Mouse (Mus musculus): ENCODE measurements around the gene E2f6.

The E2f6 gene

GRCm38 (mm10) chr12:16875678-16876077, 64.9 kb downstream of the E2f6 start:
- peak in 1 of 2 experiments; percentile 25 for DNase-seq

GRCm38 (mm10) chr12:16876667-16877066, 65.9 kb downstream of the E2f6 start:
- DNase-seq: no peak

GRCm38 (mm10) chr12:16877141-16877540, 66.4 kb downstream of the E2f6 start:
- peak; percentile 31 to 53 for DNase-seq

GRCm38 (mm10) chr12:16877679-16878078, 66.9 kb downstream of the E2f6 start:
- DNase-seq: no peak

- DNase-seq: no peak
These were observed 68.6 kb downstream of the E2f6 start for GRCm38 (mm10) chr12:16879369-16879768.

- no peak for DNase-seq
These were observed 69.3 kb downstream of the E2f6 start for GRCm38 (mm10) chr12:16880077-16880476.

- DNase-seq: no peak
These were observed 71.7 kb downstream of the E2f6 start for GRCm38 (mm10) chr12:16882442-16882841.

GRCm38 (mm10) chr12:16883111-16883510, 72.3 kb downstream of the E2f6 start:
- DNase-seq: no peak

GRCm38 (mm10) chr12:16884534-16884933, 73.8 kb downstream of the E2f6 start:
- no peak for DNase-seq

- DNase-seq: no peak
These were observed 75.6 kb downstream of the E2f6 start for GRCm38 (mm10) chr12:16886354-16886753.

Measured in lung, postnatal 4 days (tissue).